Mouse (Mus musculus) forebrain, embryonic 12.5 days (tissue): ENCODE results near the gene Stx5a. TPM values are rescaled to one million over a fixed set of nuclear protein-coding genes. Genes with fewer than 3 reads are reported as not detected.
A peak's percentile ranks its signal among the peaks of the same experiment; 100 is the strongest.

ENCODE experiments used
- ATAC-seq: fragments of 200-750 bp; cut with Nextera tagmentation; 2 replicates; pipeline ENCODE4 v1.8.0; 2017; ENCODE audit warnings: moderate TSS enrichment; ENCODE audit not compliant: low FRiP score
- H3K27ac ChIP-seq: fragments of 300-500 bp; sonication (generic); 2 replicates; pipeline ENCODE4 v1.5.1; 2016; ENCODE audit warnings: mild to moderate bottlenecking
- H3K27me3 ChIP-seq: fragments of 300-500 bp; sonication (generic); 2 replicates; pipeline ENCODE4 v1.6.1; 2016; ENCODE audit warnings: mild to moderate bottlenecking
- H3K36me3 ChIP-seq: fragments of 300-500 bp; sonication (generic); replicated peaks from 2 replicates; pipeline ENCODE4 v1.6.1; 2016; ENCODE audit warnings: mild to moderate bottlenecking
- H3K4me1 ChIP-seq: fragments of 300-500 bp; sonication (generic); 2 replicates; pipeline ENCODE4 v1.6.1; 2016
- H3K4me2 ChIP-seq: fragments of 300-500 bp; sonication (generic); 2 replicates; pipeline ENCODE4 v1.6.1; 2016; ENCODE audit warnings: mild to moderate bottlenecking, moderate library complexity
- H3K4me3 ChIP-seq: fragments of 300-500 bp; sonication (generic); replicated peaks from 2 replicates; pipeline ENCODE4 v1.5.1; 2016; ENCODE audit warnings: mild to moderate bottlenecking
- H3K9ac ChIP-seq: fragments of 300-500 bp; sonication (generic); 2 replicates; pipeline ENCODE4 v1.6.1; 2016; ENCODE audit warnings: mild to moderate bottlenecking
- H3K9me3 ChIP-seq: fragments of 300-500 bp; sonication (generic); 2 replicates; pipeline ENCODE4 v1.6.1; 2016
- WGBS: fragments of 180-500 bp; shearing (Covaris S2); methylation state at CpG from one replicate; pipeline ENCODE4 v1.1.7; 2016; 5-methylcytosine and 5-hydroxymethylcytosine counted together
- polyA plus RNA-seq: library from polyadenylated mRNA; unstranded; fragments of >200 nt; fragmentation: Nextera tagmentation; extraction: Ambion mirVana; gene quantifications from 2 replicates; pipeline ENCODE4 v1.2.1, GENCODE M21; 2016

Gene Stx5a
- polyA plus RNA-seq, 1 experiment from 2014 or later: 114 TPM

GRCm38 (mm10) chr19:8760757-8761156 is 19.5 kb downstream of the Stx5a start:
- H3K9ac ChIP-seq: no peak overlapping the region
- H3K4me2 ChIP-seq: no peak overlapping the region
- H3K27me3 ChIP-seq: no peaks in the 10 kb centered on the region
- H3K4me3 ChIP-seq: no peak overlapping the region
- 95% methylated on average over 2 of the region's 2 CpGs for WGBS
- H3K36me3 ChIP-seq: peaks cover 37% of the 10 kb centered on the region
- no peak for ATAC-seq
- H3K4me1 ChIP-seq: peaks cover 23% of the 10 kb centered on the region
- H3K27ac ChIP-seq: no peak overlapping the region
- H3K9me3 ChIP-seq: peaks cover 6% of the 10 kb centered on the region; the same call in 1 of the 2 replicates

- no peak overlapping the region for H3K4me2 ChIP-seq
- ATAC-seq: no peak
- H3K27me3 ChIP-seq: no peaks in the 10 kb centered on the region
- H3K9ac ChIP-seq: no peak overlapping the region
- H3K4me3 ChIP-seq: no peak overlapping the region
- peaks cover 7% of the 10 kb centered on the region; the same call in 1 of the 2 replicates for H3K9me3 ChIP-seq
- no peak overlapping the region for H3K27ac ChIP-seq
- H3K36me3 ChIP-seq: peaks cover 62% of the 10 kb centered on the region
- 91% methylated on average over 4 of the region's 4 CpGs for WGBS
- peaks cover 8% of the 10 kb centered on the region for H3K4me1 ChIP-seq
Observed at GRCm38 (mm10) chr19:8763276-8763675, 22.1 kb downstream of the Stx5a start.

- no peaks in the 10 kb centered on the region for H3K27me3 ChIP-seq
- no peak overlapping the region for H3K4me2 ChIP-seq
- no peak for ATAC-seq
- peaks cover 7% of the 10 kb centered on the region; the same call in 1 of the 2 replicates for H3K9me3 ChIP-seq
- over 99% methylated on average over 9 of the region's 9 CpGs for WGBS
- no peak overlapping the region for H3K4me3 ChIP-seq
- 0 out of 2 replicates have a peak, but pooled peaks cover 1% of the 10 kb centered on the region for H3K4me1 ChIP-seq
- H3K36me3 ChIP-seq: peaks cover 82% of the 10 kb centered on the region
- no peak overlapping the region for H3K27ac ChIP-seq
- H3K9ac ChIP-seq: no peak overlapping the region
Observed at GRCm38 (mm10) chr19:8765562-8765961, 24.3 kb downstream of the Stx5a start.

- peak; percentile 63 for ATAC-seq
- Histone ChIP-seq H3K27me3 (no peaks in the 10 kb centered on the region), H3K9me3 (peaks cover 2% of the 10 kb centered on the region; the same call in 1 of the 2 replicates), H3K4me1 (peaks cover 33% of the 10 kb centered on the region), H3K36me3 (peaks cover 65% of the 10 kb centered on the region), H3K4me3 (peak within 1 kb of the TSS; percentile 77), H3K27ac (peak within 1 kb of the TSS; percentile 93), H3K9ac (peak within 1 kb of the TSS; percentile 93), H3K4me2 (peak within 1 kb of the TSS; percentile 70)
- 19% methylated on average over 29 of the region's 29 CpGs for WGBS
Observed at GRCm38 (mm10) chr19:8770567-8771270, 29.5 kb downstream of the Stx5a start, which contains the start of gene Tmem223. Gene Tmem223, plus strand, starts transcription at chr19:8770996.

GRCm38 (mm10) chr19:8772996-8773395 is 31.8 kb downstream of the Stx5a start:
- ATAC-seq: no peak
- Histone ChIP-seq H3K9ac (no peak overlapping the region), H3K27me3 (no peaks in the 10 kb centered on the region), H3K4me3 (0 out of 2 replicates have a peak overlapping the region, but pooled peaks have one; percentile 77), H3K27ac (peak overlapping the region; percentile 19; the same call in 1 of the 2 replicates), H3K9me3 (no peaks in the 10 kb centered on the region), H3K4me2 (peak overlapping the region; percentile 98), H3K36me3 (peaks cover 44% of the 10 kb centered on the region), H3K4me1 (peaks cover 34% of the 10 kb centered on the region)
- 89% methylated on average over 5 of the region's 5 CpGs for WGBS

- WGBS: 66% methylated on average over 6 of the region's 6 CpGs
- Histone ChIP-seq H3K4me3 (peak overlapping the region; percentile 77), H3K36me3 (peaks cover 44% of the 10 kb centered on the region), H3K27me3 (no peaks in the 10 kb centered on the region), H3K9ac (peak overlapping the region; percentile 92; the same call in 1 of the 2 replicates), H3K4me1 (peaks cover 34% of the 10 kb centered on the region), H3K4me2 (peak overlapping the region; percentile 98), H3K9me3 (no peaks in the 10 kb centered on the region), H3K27ac (0 out of 2 replicates have a peak overlapping the region, but pooled peaks have one; percentile 19)
- ATAC-seq: no peak
Observed at GRCm38 (mm10) chr19:8773409-8773808, 32.2 kb downstream of the Stx5a start.

GRCm38 (mm10) chr19:8774086-8774835 is 33.0 kb downstream of the Stx5a start, which contains the start of gene Tmem179b:
Gene Tmem179b, minus strand, starts transcription at chr19:8774467.
- peak within 1 kb of the TSS; percentile 98 for H3K4me2 ChIP-seq
- ATAC-seq: peak; percentile 95
- H3K4me3 ChIP-seq: peak within 1 kb of the TSS; percentile 77
- H3K4me1 ChIP-seq: peaks cover 34% of the 10 kb centered on the region
- no peaks in the 10 kb centered on the region for H3K27me3 ChIP-seq
- peaks cover 40% of the 10 kb centered on the region for H3K36me3 ChIP-seq
- H3K27ac ChIP-seq: peak within 1 kb of the TSS; percentile 98
- peak within 1 kb of the TSS; percentile 92 for H3K9ac ChIP-seq
- under 1% methylated on average over 68 of the region's 68 CpGs for WGBS
- H3K9me3 ChIP-seq: no peaks in the 10 kb centered on the region

- Histone ChIP-seq H3K4me2 (peak overlapping the region; percentile 98), H3K4me1 (peaks cover 34% of the 10 kb centered on the region), H3K27me3 (no peaks in the 10 kb centered on the region), H3K4me3 (peak overlapping the region; percentile 77), H3K9me3 (no peaks in the 10 kb centered on the region), H3K9ac (peak overlapping the region; percentile 92), H3K36me3 (peaks cover 37% of the 10 kb centered on the region), H3K27ac (peak overlapping the region; percentile 98)
- ATAC-seq: no peak; the same call in none of the 2 replicates
- 6% methylated on average over 20 of the region's 20 CpGs for WGBS
Observed at GRCm38 (mm10) chr19:8774951-8775421, 33.8 kb downstream of the Stx5a start.

GRCm38 (mm10) chr19:8786008-8786781 is 45.0 kb downstream of the Stx5a start, which contains the start of gene Taf6l:
Gene Taf6l, minus strand, starts transcription at chr19:8786417.
- H3K4me3 ChIP-seq: peak within 1 kb of the TSS; percentile 78
- H3K4me1 ChIP-seq: peaks cover 22% of the 10 kb centered on the region

GRCm38 (mm10) chr19:8788521-8788920 is 47.3 kb downstream of the Stx5a start:
- Histone ChIP-seq H3K4me1 (peaks cover 22% of the 10 kb centered on the region), H3K36me3 (peaks cover 29% of the 10 kb centered on the region), H3K9ac (no peak overlapping the region), H3K4me3 (no peak overlapping the region), H3K27ac (no peak overlapping the region), H3K9me3 (no peaks in the 10 kb centered on the region), H3K4me2 (no peak overlapping the region), H3K27me3 (no peaks in the 10 kb centered on the region)
- no peak for ATAC-seq
- WGBS: 21% methylated on average over 3 of the region's 3 CpGs

More at GRCm38 (mm10) chr19:8786008-8786781, 45.0 kb downstream of the Stx5a start, which contains the start of gene Taf6l:
- peak within 1 kb of the TSS; percentile 72 for H3K4me2 ChIP-seq
- ATAC-seq: peak; percentile 100
- WGBS: 1% methylated on average over 32 of the region's 32 CpGs
- peak within 1 kb of the TSS; percentile 77 for H3K9ac ChIP-seq
- H3K27ac ChIP-seq: peak within 1 kb of the TSS; percentile 76
- H3K9me3 ChIP-seq: no peaks in the 10 kb centered on the region
- peaks cover 32% of the 10 kb centered on the region for H3K36me3 ChIP-seq
- no peaks in the 10 kb centered on the region for H3K27me3 ChIP-seq

GRCm38 (mm10) chr19:8789171-8789570 is 48.0 kb downstream of the Stx5a start:
- Histone ChIP-seq H3K9ac (no peak overlapping the region), H3K27ac (0 out of 2 replicates have a peak overlapping the region, but pooled peaks have one; percentile 6)
- WGBS: 41% methylated on average over 1 of the region's 1 CpGs

More at GRCm38 (mm10) chr19:8789171-8789570, 48.0 kb downstream of the Stx5a start:
- Histone ChIP-seq H3K4me2 (no peak overlapping the region), H3K4me1 (peaks cover 22% of the 10 kb centered on the region), H3K4me3 (no peak overlapping the region), H3K27me3 (no peaks in the 10 kb centered on the region), H3K36me3 (peaks cover 29% of the 10 kb centered on the region), H3K9me3 (no peaks in the 10 kb centered on the region)
- ATAC-seq: no peak
